Mouse (Mus musculus) stomach, postnatal 0 days (tissue): ENCODE results near the gene Eme1. TPM values are rescaled to one million over a fixed set of nuclear protein-coding genes. Genes with fewer than 3 reads are reported as not detected.

ENCODE experiments used
- ATAC-seq: fragments of 200-750 bp; cut with Nextera tagmentation; 2 replicates; pipeline ENCODE4 v1.8.0; 2017; ENCODE audit not compliant: low FRiP score, low TSS enrichment
- DNase-seq: peaks from one replicate; pipeline ENCODE4 v3.0.0-alpha.2; 2016; ENCODE audit warnings: low spot score
- H3K27ac ChIP-seq: fragments of 300-500 bp; sonication (generic); replicated peaks from 2 replicates; pipeline ENCODE4 v1.5.1; 2014; ENCODE audit warnings: mild to moderate bottlenecking, control low read depth
- H3K27me3 ChIP-seq: fragments of 300-500 bp; sonication (generic); 2 replicates; pipeline ENCODE4 v1.6.1; 2014; ENCODE audit warnings: low read length; ENCODE audit not compliant: control insufficient read depth, insufficient read depth
- H3K36me3 ChIP-seq: fragments of 300-500 bp; sonication (generic); 2 replicates; pipeline ENCODE4 v1.6.1; 2014; ENCODE audit warnings: low read length, mixed read lengths; ENCODE audit not compliant: control insufficient read depth, insufficient read depth
- H3K4me1 ChIP-seq: fragments of 300-500 bp; sonication (generic); replicated peaks from 2 replicates; pipeline ENCODE4 v1.6.1; 2014; ENCODE audit warnings: antibody characterized with exemption; ENCODE audit not compliant: control insufficient read depth, insufficient read depth
- H3K4me2 ChIP-seq: fragments of 300-500 bp; sonication (generic); replicated peaks from 2 replicates; pipeline ENCODE4 v1.6.1; 2014; ENCODE audit warnings: low read depth, mild to moderate bottlenecking, control low read depth, moderate library complexity
- H3K4me3 ChIP-seq: fragments of 300-500 bp; sonication (generic); 2 replicates; pipeline ENCODE4 v1.5.1; 2014; ENCODE audit warnings: low read depth, low read length, control low read depth
- H3K9ac ChIP-seq: fragments of 300-500 bp; sonication (generic); 2 replicates; pipeline ENCODE4 v1.6.1; 2014; ENCODE audit warnings: mild to moderate bottlenecking, low read length, control low read depth, mixed read lengths
- H3K9me3 ChIP-seq: fragments of 300-500 bp; sonication (generic); 2 replicates; pipeline ENCODE4 v1.6.1; 2016; ENCODE audit warnings: low read length; ENCODE audit not compliant: control insufficient read depth
- CTCF ChIP-seq: IDR thresholded peaks from 2 replicates; pipeline ENCODE4 v1.5.1; 2016; ENCODE audit warnings: antibody characterized with exemption, low read depth, mild to moderate bottlenecking, moderate library complexity
- EP300 ChIP-seq: optimal IDR thresholded peaks from 2 replicates; pipeline ENCODE3; 2016; ENCODE audit warnings: antibody characterized with exemption
- WGBS: fragments of 180-500 bp; shearing (Covaris S2); extraction: QIAGEN DNeasy Blood & Tissue Kit; methylation state at CpG from one replicate; pipeline ENCODE4 v1.1.7; 2014; 5-methylcytosine and 5-hydroxymethylcytosine counted together
- polyA plus RNA-seq: library from polyadenylated mRNA; unstranded; fragments of >200 nt; fragmentation: Nextera tagmentation; extraction: Ambion mirVana; gene quantifications from 2 replicates; pipeline ENCODE4 v1.2.1, GENCODE M21; 2015

The Eme1 gene
- polyA plus RNA-seq, 1 experiment from 2014 or later = 3.4 TPM

DNA sequence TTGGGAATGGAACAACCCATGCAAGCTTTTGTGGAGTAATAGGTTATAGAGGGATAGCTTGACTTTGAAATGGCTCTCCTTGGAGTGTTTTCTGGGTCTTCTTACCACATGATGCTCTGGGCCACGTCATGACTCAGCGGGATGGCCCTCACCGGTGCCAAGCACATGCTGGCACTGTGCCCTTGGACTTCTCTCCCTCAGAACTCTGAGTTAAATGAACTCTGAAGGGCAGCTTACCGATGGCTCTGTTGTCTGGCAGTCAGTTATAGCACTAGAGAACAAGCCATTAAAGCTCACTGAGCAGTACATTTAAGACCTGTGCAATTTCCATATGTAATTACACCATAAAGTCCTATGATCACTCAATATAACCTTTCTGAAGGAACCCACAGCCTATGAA is 56.4 kb downstream of the Eme1 start:
- no peak for DNase-seq
- Histone ChIP-seq H3K27me3 (no peaks in the 10 kb centered on the region), H3K4me1 (no peaks in the 10 kb centered on the region), H3K36me3 (no peaks in the 10 kb centered on the region), H3K9ac (no peak overlapping the region), H3K4me3 (no peak overlapping the region), H3K9me3 (no peaks in the 10 kb centered on the region), H3K27ac (no peak overlapping the region), H3K4me2 (no peak overlapping the region)
- no peak for ATAC-seq
- 75% methylated on average over 4 of the region's 4 CpGs for WGBS
- TF ChIP-seq EP300 (no peak), CTCF (no peak)

DNA sequence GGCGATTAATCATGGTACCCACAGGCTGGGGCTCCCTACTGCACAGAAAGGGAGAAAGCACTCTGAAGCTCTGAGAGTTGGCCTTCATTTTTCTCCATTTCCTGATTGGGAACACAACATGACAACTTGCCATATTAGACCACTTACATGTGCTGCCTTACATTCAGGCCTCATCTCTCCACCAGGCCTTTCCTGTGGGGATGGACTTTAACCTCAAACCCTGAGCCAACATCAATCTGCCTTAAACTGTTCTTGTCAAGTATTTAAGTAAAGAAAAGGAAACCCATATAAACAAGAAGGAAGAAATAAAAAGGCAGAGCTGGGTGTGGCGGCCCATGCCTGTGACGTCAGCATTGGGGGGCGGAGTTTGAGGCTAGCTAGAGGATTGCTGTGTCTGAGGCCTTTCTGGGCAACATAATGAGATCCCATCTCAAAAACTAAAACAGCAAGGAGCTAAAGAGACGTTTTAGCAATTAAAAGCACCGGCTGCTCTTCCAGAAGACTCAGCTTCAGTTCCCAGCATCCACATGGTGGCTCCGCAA is 57.4 kb downstream of the Eme1 start:
- DNase-seq (peak; percentile 85), ATAC-seq (peak; percentile 61)
- no peaks in the 10 kb centered on the region for H3K36me3 ChIP-seq
- no peak overlapping the region for H3K4me2 ChIP-seq
- TF ChIP-seq CTCF (no peak), EP300 (no peak)
- H3K4me1 ChIP-seq = no peaks in the 10 kb centered on the region
- H3K27ac ChIP-seq = 0 out of 2 replicates have a peak overlapping the region, but pooled peaks have one; percentile 13
- H3K9me3 ChIP-seq = no peaks in the 10 kb centered on the region
- 61% methylated on average over 7 of the region's 7 CpGs for WGBS
- no peak overlapping the region for H3K9ac ChIP-seq
- no peak overlapping the region for H3K4me3 ChIP-seq
- H3K27me3 ChIP-seq = no peaks in the 10 kb centered on the region

Other genes starting within 250 kb of the Eme1 start
- gene Cacna1g, start 179.8 kb downstream of the Eme1 start, polyA plus RNA-seq = 1.8 and 2.0 TPM in 2 replicates
- 0.05 and 0.18 TPM in 2 replicates for gene Spata20, start 167.8 kb downstream of the Eme1 start, polyA plus RNA-seq
- 53.4 and 60.1 TPM in 2 replicates for gene Epn3, start 154.0 kb downstream of the Eme1 start, polyA plus RNA-seq
- 1.4 and 1.9 TPM in 2 replicates for gene Mycbpap, start 132.2 kb downstream of the Eme1 start, polyA plus RNA-seq
- 3.4 and 3.8 TPM in 2 replicates for gene Rsad1, start 104.7 kb downstream of the Eme1 start, polyA plus RNA-seq
- 80.8 and 87.5 TPM in 2 replicates for gene Chad, start 88.9 kb downstream of the Eme1 start, polyA plus RNA-seq
- gene Acsf2, start 52.1 kb downstream of the Eme1 start, polyA plus RNA-seq = 2.5 and 3.0 TPM in 2 replicates
- gene Lrrc59, start 24.2 kb downstream of the Eme1 start, polyA plus RNA-seq = 101 and 109 TPM in 2 replicates
- gene Mrpl27, start 197 bp downstream of the Eme1 start, polyA plus RNA-seq = 123 and 124 TPM in 2 replicates
- 8.4 and 8.6 TPM in 2 replicates for gene Xylt2, start 23.6 kb upstream of the Eme1 start, polyA plus RNA-seq
- 0.11 and 0.15 TPM in 2 replicates for gene Gm11541, start 50.5 kb upstream of the Eme1 start, polyA plus RNA-seq
- gene Cdc34b, start 87.8 kb upstream of the Eme1 start, polyA plus RNA-seq = not detected in 2 replicates
- gene Tmem92, start 128.7 kb upstream of the Eme1 start, polyA plus RNA-seq = not detected in 2 replicates